Mouse (Mus musculus) heart, embryonic 11.5 days (tissue): Measurements from ENCODE around the gene Olfr138. TPM values are rescaled to one million over a fixed set of nuclear protein-coding genes. Genes with fewer than 3 reads are reported as not detected.

ENCODE experiments used
- ATAC-seq: fragments of 200-750 bp; cut with Nextera tagmentation; replicated peaks from 2 replicates; pipeline ENCODE4 v1.8.0; 2017; ENCODE audit warnings: moderate library complexity; ENCODE audit not compliant: insufficient number of reproducible peaks, low FRiP score, low TSS enrichment
- H3K27ac ChIP-seq: fragments of 300-500 bp; sonication (generic); 2 replicates; pipeline ENCODE4 v1.5.1; 2014; ENCODE audit warnings: mild to moderate bottlenecking, low read depth, low read length
- H3K27me3 ChIP-seq: fragments of 300-500 bp; sonication (generic); 2 replicates; pipeline ENCODE4 v1.6.1; 2014; ENCODE audit warnings: mild to moderate bottlenecking, low read length, mixed read lengths; ENCODE audit not compliant: control insufficient read depth, insufficient read depth
- H3K36me3 ChIP-seq: fragments of 300-500 bp; sonication (generic); 2 replicates; pipeline ENCODE4 v1.6.1; 2014; ENCODE audit warnings: mild to moderate bottlenecking, low read length, moderate library complexity, mixed read lengths; ENCODE audit not compliant: control insufficient read depth, insufficient read depth
- H3K4me1 ChIP-seq: fragments of 300-500 bp; sonication (generic); 2 replicates; pipeline ENCODE4 v1.6.1; 2014; ENCODE audit warnings: low read length; ENCODE audit not compliant: control insufficient read depth, insufficient read depth
- H3K4me2 ChIP-seq: fragments of 300-500 bp; sonication (generic); 2 replicates; pipeline ENCODE4 v1.6.1; 2014; ENCODE audit warnings: mild to moderate bottlenecking, moderate library complexity
- H3K4me3 ChIP-seq: fragments of 300-500 bp; sonication (generic); 2 replicates; pipeline ENCODE4 v1.5.1; 2014; ENCODE audit warnings: low read depth, low read length
- H3K9ac ChIP-seq: fragments of 300-500 bp; sonication (generic); 2 replicates; pipeline ENCODE4 v1.6.1; 2014; ENCODE audit warnings: mild to moderate bottlenecking, low read depth, low read length, moderate library complexity
- H3K9me3 ChIP-seq: fragments of 300-500 bp; sonication (generic); replicated peaks from 2 replicates; pipeline ENCODE4 v1.6.1; 2016; ENCODE audit warnings: low read length; ENCODE audit not compliant: control insufficient read depth
- WGBS: fragments of 180-500 bp; shearing (Covaris S2); extraction: QIAGEN DNeasy Blood & Tissue Kit; methylation state at CpG from one replicate; pipeline ENCODE4 v1.1.7; 2014; ENCODE audit not compliant: insufficient replicate concordance; 5-methylcytosine and 5-hydroxymethylcytosine counted together
- polyA plus RNA-seq: library from polyadenylated mRNA; unstranded; fragments of >200 nt; fragmentation: Nextera tagmentation; extraction: Ambion mirVana; gene quantifications from 2 replicates; pipeline ENCODE4 v1.2.1, GENCODE M21; 2014

Olfr138 gene
- not detected in 2 replicates for polyA plus RNA-seq

DNA sequence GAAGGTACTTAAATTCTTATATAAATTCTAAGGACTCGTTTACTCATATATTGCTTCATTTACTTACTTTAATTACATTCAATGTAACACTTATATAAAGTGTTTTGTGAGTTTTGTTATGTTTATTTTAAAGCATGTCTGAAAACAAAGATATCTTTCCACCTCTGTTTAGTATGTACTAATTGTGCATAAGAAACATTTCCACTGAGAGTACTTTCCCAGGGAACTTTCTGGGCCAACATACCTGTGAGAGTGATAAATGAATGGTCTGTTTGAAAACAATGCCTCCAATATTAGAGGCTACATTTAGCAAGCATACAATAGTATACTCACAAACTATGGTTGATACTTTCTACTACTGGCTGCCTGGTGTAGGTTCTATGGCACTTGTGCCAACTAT is at the start of gene Olfr138:
Olfr138 (plus strand) TSS at position 301 of the 400 bp plus-strand sequence.
- Histone ChIP-seq H3K36me3 (no peaks in the 10 kb centered on the region), H3K4me3 (no peak within 1 kb of the TSS), H3K27me3 (no peaks in the 10 kb centered on the region), H3K27ac (no peak within 1 kb of the TSS), H3K9me3 (no peaks in the 10 kb centered on the region), H3K4me1 (no peaks in the 10 kb centered on the region), H3K9ac (no peak within 1 kb of the TSS), H3K4me2 (no peak within 1 kb of the TSS)
- no peak for ATAC-seq
- 61% methylated on average over 1 of the region's 1 CpGs for WGBS

DNA sequence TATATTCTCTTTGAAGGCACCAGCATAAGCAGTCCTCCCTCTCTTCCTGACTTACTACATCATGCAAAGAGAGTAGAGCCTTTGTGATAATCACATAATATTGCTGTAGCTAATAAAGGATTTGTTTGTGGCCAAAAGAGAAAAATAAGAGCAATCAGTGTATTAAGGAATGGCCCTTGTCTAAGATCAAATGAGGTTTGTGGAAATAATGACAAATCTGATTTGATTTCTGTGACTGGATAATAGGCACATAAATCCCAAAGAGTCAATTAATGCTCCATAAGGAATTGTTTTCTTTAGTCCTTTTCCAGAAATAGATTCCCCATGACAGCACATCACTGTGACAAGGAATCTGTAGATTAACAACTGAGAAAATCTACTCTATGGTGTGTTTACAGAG is 46.6 kb downstream of the Olfr138 start, which contains the start of gene Olfr137:
Olfr137 (minus strand) TSS at position 101 of the 400 bp plus-strand sequence.
- Histone ChIP-seq H3K4me2 (no peak within 1 kb of the TSS), H3K9me3 (0 out of 2 replicates have a peak, but pooled peaks cover 2% of the 10 kb centered on the region), H3K27me3 (no peaks in the 10 kb centered on the region), H3K4me1 (no peaks in the 10 kb centered on the region), H3K36me3 (no peaks in the 10 kb centered on the region), H3K4me3 (no peak within 1 kb of the TSS), H3K27ac (no peak within 1 kb of the TSS), H3K9ac (no peak within 1 kb of the TSS)
- ATAC-seq = no peak

Other genes with a start within 250 kb of the Olfr138 start
- not detected in 2 replicates for gene Olfr129, start 201.0 kb upstream of the Olfr138 start, polyA plus RNA-seq
- gene Olfr130, start 197.1 kb upstream of the Olfr138 start, polyA plus RNA-seq = not detected in 2 replicates
- not detected in 2 replicates for gene Olfr131, start 172.3 kb upstream of the Olfr138 start, polyA plus RNA-seq
- not detected in 2 replicates for gene Olfr132, start 126.5 kb upstream of the Olfr138 start, polyA plus RNA-seq
- not detected in 2 replicates for gene Olfr133, start 115.8 kb upstream of the Olfr138 start, polyA plus RNA-seq
- not detected in 2 replicates for gene Olfr134, start 89.6 kb upstream of the Olfr138 start, polyA plus RNA-seq
- gene Olfr135, start 56.7 kb upstream of the Olfr138 start, polyA plus RNA-seq = not detected in 2 replicates
- not detected in 2 replicates for gene Olfr137, start 46.5 kb downstream of the Olfr138 start, polyA plus RNA-seq
- gene Olfr136, start 68.8 kb downstream of the Olfr138 start, polyA plus RNA-seq = not detected in 2 replicates
- gene Esp36, start 159.2 kb downstream of the Olfr138 start, polyA plus RNA-seq = not detected in 2 replicates